Mouse (Mus musculus): ENCODE results near the gene Aff1. TPM values are rescaled to one million over a fixed set of nuclear protein-coding genes. Genes with fewer than 3 reads are reported as not detected.

The Aff1 gene
- polyA plus RNA-seq, 1 experiment from 2014 or later: 2.3 TPM

- no peak overlapping the region for H3K9ac ChIP-seq
- peaks cover 5% of the 10 kb centered on the region for H3K4me1 ChIP-seq (replicated peaks)
- H3K4me3 ChIP-seq: no peak overlapping the region
- H3K9me3 ChIP-seq: no peaks in the 10 kb centered on the region
- H3K4me2 ChIP-seq: no peak overlapping the region
- H3K36me3 ChIP-seq: no peaks in the 10 kb centered on the region
- 21% methylated on average over 6 of the region's 6 CpGs for WGBS
- H3K27me3 ChIP-seq: peaks cover 2% of the 10 kb centered on the region; the same call in 1 of the 2 replicates
- H3K27ac ChIP-seq (replicated peaks): no peak overlapping the region
- ATAC-seq (ENCODE audit: low read depth): no peak
These were observed 27.0 kb downstream of the Aff1 start for GRCm38 (mm10) chr5:103719131-103719530.

GRCm38 (mm10) chr5:103719851-103720250 lies 27.7 kb downstream of the Aff1 start:
- no peak overlapping the region for H3K9ac ChIP-seq
- no peak for ATAC-seq (ENCODE audit: low read depth)
- H3K27me3 ChIP-seq: peaks cover 9% of the 10 kb centered on the region; the same call in 1 of the 2 replicates
- no peak overlapping the region for H3K27ac ChIP-seq (replicated peaks)
- H3K4me3 ChIP-seq: no peak overlapping the region
- peaks cover 12% of the 10 kb centered on the region for H3K4me1 ChIP-seq (replicated peaks)
- 59% methylated on average over 3 of the region's 3 CpGs for WGBS
- no peaks in the 10 kb centered on the region for H3K36me3 ChIP-seq
- no peak overlapping the region for H3K4me2 ChIP-seq
- no peaks in the 10 kb centered on the region for H3K9me3 ChIP-seq

GRCm38 (mm10) chr5:103720967-103721366 lies 28.8 kb downstream of the Aff1 start:
- WGBS: 81% methylated on average over 6 of the region's 6 CpGs
- Histone ChIP-seq H3K9me3 (no peaks in the 10 kb centered on the region), H3K4me1 (replicated peaks) (peaks cover 15% of the 10 kb centered on the region), H3K27ac (replicated peaks) (no peak overlapping the region), H3K4me3 (no peak overlapping the region), H3K4me2 (no peak overlapping the region), H3K36me3 (no peaks in the 10 kb centered on the region), H3K9ac (no peak overlapping the region), H3K27me3 (peaks cover 15% of the 10 kb centered on the region; the same call in 1 of the 2 replicates)
- no peak for ATAC-seq (ENCODE audit: low read depth)

DNA sequence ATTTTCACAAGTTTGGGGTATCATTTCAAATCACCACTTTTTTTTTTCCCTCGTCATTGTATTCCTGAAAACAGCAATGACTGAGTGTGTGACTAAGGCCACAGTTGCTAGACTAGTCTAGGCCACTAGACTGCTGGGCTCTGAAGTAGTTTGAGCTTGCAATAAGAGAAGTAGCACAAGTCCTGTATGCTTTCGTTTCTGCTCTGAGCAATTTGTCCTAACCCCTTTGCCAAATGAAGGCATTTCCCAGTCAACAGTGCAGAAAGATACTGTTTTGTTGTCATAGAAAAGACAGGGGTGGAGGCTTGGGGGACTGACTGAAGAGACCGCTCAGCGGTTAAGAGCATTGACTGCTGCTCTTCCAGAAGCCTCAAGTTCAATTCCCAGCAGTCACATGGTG lies 29.3 kb downstream of the Aff1 start:
- ATAC-seq (ENCODE audit: low read depth): no peak
- 82% methylated on average over 4 of the region's 4 CpGs for WGBS
- H3K27me3 ChIP-seq: peaks cover 15% of the 10 kb centered on the region; the same call in 1 of the 2 replicates

DNA sequence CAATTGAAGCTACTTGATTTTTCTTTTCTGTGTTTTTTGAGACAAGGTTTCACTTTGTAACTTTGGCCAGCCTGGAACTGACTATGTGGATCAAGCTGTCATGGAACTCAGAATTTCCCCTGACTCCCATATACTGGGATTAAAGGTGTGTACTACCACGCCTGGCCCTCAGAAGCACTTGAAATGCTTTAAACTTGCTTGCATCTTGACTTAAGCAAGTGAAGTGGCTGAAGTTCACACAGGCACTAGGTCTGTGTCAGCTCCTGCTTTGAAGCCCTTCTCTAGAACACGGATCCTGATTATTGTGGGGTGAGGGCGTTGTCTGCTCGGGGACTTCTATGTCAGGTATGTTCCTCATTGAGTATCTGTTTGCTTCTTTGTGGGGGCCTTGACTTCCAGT lies 30.5 kb downstream of the Aff1 start:
- H3K4me2 ChIP-seq: no peak overlapping the region
- H3K9ac ChIP-seq: no peak overlapping the region
- no peaks in the 10 kb centered on the region for H3K9me3 ChIP-seq
- H3K27ac ChIP-seq (replicated peaks): no peak overlapping the region
- H3K4me1 ChIP-seq (replicated peaks): peaks cover 21% of the 10 kb centered on the region
- 83% methylated on average over 4 of the region's 4 CpGs for WGBS
- peaks cover 15% of the 10 kb centered on the region; the same call in 1 of the 2 replicates for H3K27me3 ChIP-seq
- no peak for ATAC-seq (ENCODE audit: low read depth)
- H3K36me3 ChIP-seq: no peaks in the 10 kb centered on the region
- no peak overlapping the region for H3K4me3 ChIP-seq

More for the DNA sequence above, 29.3 kb downstream of the Aff1 start:
- Histone ChIP-seq H3K27ac (replicated peaks) (no peak overlapping the region), H3K4me3 (no peak overlapping the region), H3K36me3 (no peaks in the 10 kb centered on the region), H3K9ac (no peak overlapping the region), H3K4me1 (replicated peaks) (peaks cover 20% of the 10 kb centered on the region), H3K9me3 (no peaks in the 10 kb centered on the region), H3K4me2 (no peak overlapping the region)

GRCm38 (mm10) chr5:103724384-103724783 lies 32.2 kb downstream of the Aff1 start:
- Histone ChIP-seq H3K27ac (replicated peaks) (no peak overlapping the region), H3K9me3 (no peaks in the 10 kb centered on the region), H3K27me3 (peaks cover 15% of the 10 kb centered on the region; the same call in 1 of the 2 replicates), H3K4me2 (no peak overlapping the region), H3K9ac (no peak overlapping the region), H3K4me1 (replicated peaks) (peaks cover 17% of the 10 kb centered on the region), H3K4me3 (no peak overlapping the region), H3K36me3 (no peaks in the 10 kb centered on the region)
- WGBS: 4% methylated on average over 6 of the region's 6 CpGs
- no peak for ATAC-seq (ENCODE audit: low read depth)

GRCm38 (mm10) chr5:103724823-103725222 lies 32.6 kb downstream of the Aff1 start:
- no peaks in the 10 kb centered on the region for H3K9me3 ChIP-seq
- peaks cover 17% of the 10 kb centered on the region for H3K4me1 ChIP-seq (replicated peaks)
- no peak overlapping the region for H3K4me3 ChIP-seq
- no peak overlapping the region for H3K4me2 ChIP-seq
- H3K36me3 ChIP-seq: no peaks in the 10 kb centered on the region
- H3K27ac ChIP-seq (replicated peaks): no peak overlapping the region
- 4% methylated on average over 3 of the region's 3 CpGs for WGBS
- ATAC-seq (ENCODE audit: low read depth): no peak
- H3K27me3 ChIP-seq: peaks cover 15% of the 10 kb centered on the region; the same call in 1 of the 2 replicates
- no peak overlapping the region for H3K9ac ChIP-seq

GRCm38 (mm10) chr5:103725268-103726149 lies 33.3 kb downstream of the Aff1 start:
- H3K9ac ChIP-seq: no peak overlapping the region
- no peak for ATAC-seq (ENCODE audit: low read depth)
- no peak overlapping the region for H3K4me3 ChIP-seq
- H3K9me3 ChIP-seq: no peaks in the 10 kb centered on the region
- H3K27me3 ChIP-seq: peaks cover 15% of the 10 kb centered on the region; the same call in 1 of the 2 replicates
- no peaks in the 10 kb centered on the region for H3K36me3 ChIP-seq
- no peak overlapping the region for H3K27ac ChIP-seq (replicated peaks)
- no peak overlapping the region for H3K4me2 ChIP-seq
- peaks cover 17% of the 10 kb centered on the region for H3K4me1 ChIP-seq (replicated peaks)
- 44% methylated on average over 9 of the region's 9 CpGs for WGBS

- no peaks in the 10 kb centered on the region for H3K9me3 ChIP-seq
- H3K27me3 ChIP-seq: peaks cover 15% of the 10 kb centered on the region; the same call in 1 of the 2 replicates
- H3K9ac ChIP-seq: no peak overlapping the region
- no peak overlapping the region for H3K4me3 ChIP-seq
- H3K4me1 ChIP-seq (replicated peaks): peaks cover 17% of the 10 kb centered on the region
- no peak for ATAC-seq (ENCODE audit: low read depth)
- no peak overlapping the region for H3K27ac ChIP-seq (replicated peaks)
- no peak overlapping the region for H3K4me2 ChIP-seq
- 47% methylated on average over 8 of the region's 8 CpGs for WGBS
- no peaks in the 10 kb centered on the region for H3K36me3 ChIP-seq
These were observed 34.2 kb downstream of the Aff1 start for GRCm38 (mm10) chr5:103726281-103726938.

- Histone ChIP-seq H3K27me3 (peaks cover 15% of the 10 kb centered on the region; the same call in 1 of the 2 replicates), H3K36me3 (no peaks in the 10 kb centered on the region), H3K4me2 (no peak overlapping the region), H3K9me3 (no peaks in the 10 kb centered on the region), H3K9ac (no peak overlapping the region), H3K4me3 (no peak overlapping the region), H3K27ac (replicated peaks) (no peak overlapping the region), H3K4me1 (replicated peaks) (peaks cover 17% of the 10 kb centered on the region)
- no peak for ATAC-seq (ENCODE audit: low read depth)
- 69% methylated on average over 4 of the region's 4 CpGs for WGBS
These were observed 35.7 kb downstream of the Aff1 start for GRCm38 (mm10) chr5:103727777-103728395.

- no peak overlapping the region for H3K4me3 ChIP-seq
- peaks cover 12% of the 10 kb centered on the region; the same call in 1 of the 2 replicates for H3K27me3 ChIP-seq
- no peaks in the 10 kb centered on the region for H3K9me3 ChIP-seq
- no peak overlapping the region for H3K27ac ChIP-seq (replicated peaks)
- H3K4me2 ChIP-seq: no peak overlapping the region
- no peak for ATAC-seq (ENCODE audit: low read depth)
- no peaks in the 10 kb centered on the region for H3K36me3 ChIP-seq
- WGBS: 83% methylated on average over 1 of the region's 1 CpGs
- no peak overlapping the region for H3K9ac ChIP-seq
- H3K4me1 ChIP-seq (replicated peaks): peaks cover 16% of the 10 kb centered on the region
These were observed 37.1 kb downstream of the Aff1 start for GRCm38 (mm10) chr5:103729225-103729624.

DNA sequence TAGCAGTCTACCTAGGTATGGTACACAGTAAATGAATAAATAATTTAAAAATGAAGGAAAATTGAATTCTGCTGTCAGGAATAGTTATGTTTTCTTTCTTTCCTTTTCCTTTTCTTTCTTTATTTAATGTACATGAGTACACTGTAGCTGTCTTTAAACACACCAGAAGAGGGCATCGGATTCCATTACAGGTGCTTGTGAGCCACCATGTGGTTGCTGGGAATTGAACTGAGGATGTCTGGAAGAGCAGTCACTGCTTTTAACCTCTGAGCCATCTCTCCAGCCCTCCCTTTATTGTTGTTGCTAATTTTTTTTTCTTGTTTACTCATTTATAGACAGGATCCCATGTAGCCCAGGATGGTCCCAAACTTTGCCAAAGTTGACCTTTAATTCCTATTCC lies 38.0 kb downstream of the Aff1 start:
- peaks cover 7% of the 10 kb centered on the region; the same call in 1 of the 2 replicates for H3K4me1 ChIP-seq (replicated peaks)
- H3K36me3 ChIP-seq: no peaks in the 10 kb centered on the region
- no peaks in the 10 kb centered on the region for H3K9me3 ChIP-seq
- H3K4me3 ChIP-seq: no peak overlapping the region
- no peak overlapping the region for H3K27ac ChIP-seq (replicated peaks)
- 91% methylated on average over 1 of the region's 1 CpGs for WGBS
- no peak for ATAC-seq (ENCODE audit: low read depth)
- no peak overlapping the region for H3K4me2 ChIP-seq
- H3K27me3 ChIP-seq: 0 out of 2 replicates have a peak, but pooled peaks cover 3% of the 10 kb centered on the region
- no peak overlapping the region for H3K9ac ChIP-seq
